Mouse (Mus musculus) cerebellum, postnatal 4 days (tissue): Measurements from ENCODE around the gene Man2b1.
"Not testable (repeated sequence)": the region's sequence is repeated elsewhere in the genome, so short reads cannot be mapped to it uniquely, and the experiment has no call there.

Source experiments
- DNase-seq, 2 experiments: peaks; one replicate each; pipeline ENCODE4 v3.0.0; 2022; ENCODE audit warnings: low spot score in 2 of 2, mixed read lengths in 1 of 2

The Man2b1 gene

GRCm38 (mm10) chr8:85074167-85074566 lies 8.9 kb upstream of the Man2b1 start:
- no peak for DNase-seq

- DNase-seq, result no peak
Observed at GRCm38 (mm10) chr8:85074617-85075016, 8.5 kb upstream of the Man2b1 start.

GRCm38 (mm10) chr8:85076001-85076400 lies 7.1 kb upstream of the Man2b1 start:
- peak in 1 of 2 experiments; percentile 48 for DNase-seq

GRCm38 (mm10) chr8:85076993-85077392 lies 6.1 kb upstream of the Man2b1 start:
- DNase-seq, result peak in 1 of 2 experiments; percentile 82

GRCm38 (mm10) chr8:85080214-85080531 lies 2.9 kb upstream of the Man2b1 start:
- no peak for DNase-seq

GRCm38 (mm10) chr8:85080532-85081215 lies 2.4 kb upstream of the Man2b1 start, which contains the start of gene Wdr83os:
Gene Wdr83os (plus strand): TSS chr8:85080740.
- DNase-seq, result peak in 1 of 2 experiments; percentile 56

GRCm38 (mm10) chr8:85081216-85081555 lies 1.9 kb upstream of the Man2b1 start, which contains the start of gene Wdr83:
Gene Wdr83 (minus strand): TSS chr8:85081306.
- DNase-seq, result no peak

- not testable (repeated sequence) for DNase-seq
Observed at GRCm38 (mm10) chr8:85082169-85082568, 901 bp upstream of the Man2b1 start.

GRCm38 (mm10) chr8:85084633-85085032 lies 1.6 kb downstream of the Man2b1 start:
- no peak for DNase-seq

GRCm38 (mm10) chr8:85086238-85086637 lies 3.2 kb downstream of the Man2b1 start:
- DNase-seq, result no peak

GRCm38 (mm10) chr8:85088771-85089170 lies 5.7 kb downstream of the Man2b1 start:
- DNase-seq, result no peak

- DNase-seq, result no peak
Observed at GRCm38 (mm10) chr8:85090856-85091255, 7.8 kb downstream of the Man2b1 start.

- no peak for DNase-seq
Observed at GRCm38 (mm10) chr8:85091526-85092090, 8.5 kb downstream of the Man2b1 start.

- DNase-seq, result no peak
Observed at GRCm38 (mm10) chr8:85095051-85095450, 12.0 kb downstream of the Man2b1 start.

GRCm38 (mm10) chr8:85095566-85095965 lies 12.5 kb downstream of the Man2b1 start:
- DNase-seq, result no peak

- no peak for DNase-seq
Observed at GRCm38 (mm10) chr8:85096196-85096595, 13.1 kb downstream of the Man2b1 start.

- no peak for DNase-seq
Observed at GRCm38 (mm10) chr8:85096850-85097249, 13.8 kb downstream of the Man2b1 start.

GRCm38 (mm10) chr8:85100076-85100665 lies 17.1 kb downstream of the Man2b1 start:
- no peak for DNase-seq

GRCm38 (mm10) chr8:85113241-85113640 lies 30.2 kb downstream of the Man2b1 start:
- no peak for DNase-seq

- DNase-seq, result no peak
Observed at GRCm38 (mm10) chr8:85115501-85115900, 32.4 kb downstream of the Man2b1 start.

- DNase-seq, result no peak
Observed at GRCm38 (mm10) chr8:85116984-85117383, 33.9 kb downstream of the Man2b1 start.

GRCm38 (mm10) chr8:85119052-85119981 lies 36.2 kb downstream of the Man2b1 start:
- DNase-seq, result peak; percentile 43 to 67
